Mouse (Mus musculus): ENCODE results near the gene Ccdc126.
"Not testable (repeated sequence)": the region's sequence is repeated elsewhere in the genome, so short reads cannot be mapped to it uniquely, and the experiment has no call there.

Ccdc126 gene

DNA sequence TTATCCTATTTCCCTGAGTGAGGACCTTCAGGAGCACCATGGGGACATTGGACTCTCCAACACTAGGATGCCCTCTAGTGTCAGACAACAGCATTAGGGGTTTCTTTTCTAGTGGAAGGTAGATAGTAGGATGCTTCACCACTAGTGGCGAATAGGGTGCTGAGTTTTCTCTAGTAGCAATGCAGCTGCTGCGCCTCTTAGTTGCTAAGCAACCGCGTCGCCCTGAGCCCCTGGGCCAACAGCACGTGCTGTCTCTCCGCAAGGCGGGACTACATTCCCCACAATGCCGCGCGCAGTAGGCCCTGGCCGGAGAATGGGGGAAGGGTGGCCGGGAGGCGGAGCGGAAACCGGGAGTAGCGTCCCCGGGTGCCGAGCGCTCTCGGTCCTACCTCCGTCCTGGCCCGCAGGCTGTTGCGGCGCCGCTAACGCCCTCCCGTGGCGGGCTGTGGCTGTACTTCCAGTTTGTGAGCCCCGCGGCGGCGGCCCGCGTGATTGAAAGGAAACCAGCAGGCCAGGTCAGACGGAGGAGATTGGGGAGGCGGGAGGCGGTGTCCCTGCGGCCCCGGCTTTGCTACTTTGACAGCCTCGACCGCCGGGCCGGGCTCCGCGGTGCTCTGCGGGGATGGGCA lies at the start of gene Ccdc126:
Gene Ccdc126, plus strand, starts transcription at position 309 of the 629 bp plus-strand sequence.
- peak; percentile 98 for DNase-seq (ENCODE audit: low spot score)

- DNase-seq (ENCODE audit: low spot score): no peak
Observed at GRCm38 (mm10) chr6:49269923-49270322, 49.2 kb upstream of the Ccdc126 start.

DNA sequence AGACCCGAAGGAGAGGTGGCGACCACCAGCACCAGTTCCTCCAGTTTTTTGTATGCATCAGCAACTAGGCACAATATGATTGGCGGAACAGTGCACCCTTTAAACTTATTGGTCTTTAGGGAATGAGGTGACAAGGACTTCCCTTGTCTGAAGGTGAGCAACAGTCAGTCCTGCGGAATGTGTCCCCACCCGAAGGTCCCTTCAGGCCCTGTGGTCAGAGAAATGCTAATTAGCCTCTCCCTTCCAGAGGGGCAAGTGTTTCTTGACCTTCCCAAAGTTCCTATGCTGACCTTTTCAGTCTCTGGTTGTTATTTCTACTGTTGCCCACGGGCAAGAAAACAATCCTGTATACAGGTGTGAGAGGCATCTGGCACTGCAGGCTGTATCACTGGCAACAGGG lies 47.3 kb upstream of the Ccdc126 start:
- DNase-seq (ENCODE audit: low spot score): no peak

- DNase-seq (ENCODE audit: low spot score): no peak
Observed at GRCm38 (mm10) chr6:49272863-49273262, 46.2 kb upstream of the Ccdc126 start.

GRCm38 (mm10) chr6:49273934-49274333 lies 45.1 kb upstream of the Ccdc126 start:
- no peak for DNase-seq (ENCODE audit: low spot score)

GRCm38 (mm10) chr6:49274416-49275091 lies 44.5 kb upstream of the Ccdc126 start:
- DNase-seq (ENCODE audit: low spot score): no peak

DNA sequence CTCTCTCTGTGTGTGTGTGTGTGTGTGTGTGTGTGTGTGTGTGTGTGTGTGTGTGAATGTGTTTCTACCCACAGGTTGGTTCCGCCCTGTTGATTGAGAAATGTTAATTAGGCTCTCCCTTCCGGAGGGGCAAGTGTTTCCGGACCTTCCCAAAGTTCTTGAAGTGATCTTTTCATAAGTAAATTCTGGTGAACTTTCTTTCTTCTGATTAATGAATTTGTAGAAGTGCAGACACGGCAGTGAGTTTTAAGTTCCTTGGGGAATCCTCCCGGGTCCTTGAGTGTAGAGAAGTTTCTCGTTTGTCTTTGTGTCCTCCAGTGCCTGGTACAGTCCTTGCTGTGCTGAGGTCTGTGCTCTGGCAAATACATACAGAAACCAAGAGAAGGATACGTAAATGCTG lies 43.8 kb upstream of the Ccdc126 start:
- DNase-seq (ENCODE audit: low spot score): no peak

- DNase-seq (ENCODE audit: low spot score): no peak
Observed at GRCm38 (mm10) chr6:49280942-49281341, 38.1 kb upstream of the Ccdc126 start.

DNA sequence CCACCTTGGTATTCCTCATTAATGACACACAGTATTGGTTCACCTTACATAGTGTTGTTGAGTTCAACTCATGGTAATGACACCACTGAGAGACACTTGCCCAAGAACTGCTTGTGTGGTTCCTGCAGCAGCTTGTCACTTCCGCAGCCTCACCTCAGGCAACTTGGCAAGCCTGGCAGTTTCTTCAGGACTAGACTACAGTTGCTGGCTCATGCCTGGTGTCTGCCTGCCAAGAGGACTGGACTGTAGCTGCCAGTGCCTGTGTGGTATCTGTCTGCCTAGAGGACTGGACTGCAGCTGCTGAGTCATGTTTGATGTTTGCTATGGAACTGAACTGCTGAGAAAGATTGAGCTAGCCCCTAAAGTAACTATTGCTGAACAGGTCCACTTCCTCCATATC lies 37.0 kb upstream of the Ccdc126 start:
- DNase-seq (ENCODE audit: low spot score): no peak

DNA sequence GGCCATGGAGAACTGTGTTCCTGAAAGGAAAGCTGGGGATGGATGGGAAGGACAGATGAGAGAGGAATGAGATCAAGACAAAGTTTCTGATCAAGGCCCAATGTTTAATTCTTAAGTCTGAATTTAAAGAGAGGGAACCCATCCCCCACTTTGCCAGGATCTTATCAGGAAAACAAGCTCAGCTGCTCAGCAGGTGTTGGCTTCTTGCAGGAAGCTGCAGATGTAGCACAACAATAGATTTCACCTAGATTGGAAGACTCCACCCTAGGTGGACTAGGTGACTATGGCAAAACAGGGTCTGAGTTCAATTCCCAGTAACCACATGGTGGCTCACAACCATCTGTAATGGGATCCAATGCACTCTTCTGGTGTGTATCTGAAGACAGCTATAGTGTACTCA lies 20.8 kb upstream of the Ccdc126 start:
- DNase-seq (ENCODE audit: low spot score): no peak

DNA sequence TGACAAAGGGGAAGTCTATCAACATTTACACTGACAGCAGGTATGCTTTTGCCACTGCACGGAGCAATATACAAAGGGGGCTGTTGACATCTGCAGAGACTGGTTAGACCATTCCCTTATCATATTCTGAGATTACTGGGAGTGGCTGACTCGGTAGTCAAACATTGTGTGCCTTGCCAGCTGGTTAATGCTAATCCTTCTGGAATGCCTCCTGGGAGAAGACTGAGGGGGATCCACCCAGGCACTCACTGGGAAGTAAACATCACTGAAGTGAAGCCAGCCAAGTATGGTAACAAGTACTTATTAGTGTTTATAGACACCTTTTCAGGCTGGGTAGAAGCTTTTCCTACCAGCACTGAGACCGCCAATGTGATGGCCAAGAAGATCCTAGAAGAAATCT lies 4.3 kb upstream of the Ccdc126 start:
- DNase-seq (ENCODE audit: low spot score): not testable (repeated sequence)

DNA sequence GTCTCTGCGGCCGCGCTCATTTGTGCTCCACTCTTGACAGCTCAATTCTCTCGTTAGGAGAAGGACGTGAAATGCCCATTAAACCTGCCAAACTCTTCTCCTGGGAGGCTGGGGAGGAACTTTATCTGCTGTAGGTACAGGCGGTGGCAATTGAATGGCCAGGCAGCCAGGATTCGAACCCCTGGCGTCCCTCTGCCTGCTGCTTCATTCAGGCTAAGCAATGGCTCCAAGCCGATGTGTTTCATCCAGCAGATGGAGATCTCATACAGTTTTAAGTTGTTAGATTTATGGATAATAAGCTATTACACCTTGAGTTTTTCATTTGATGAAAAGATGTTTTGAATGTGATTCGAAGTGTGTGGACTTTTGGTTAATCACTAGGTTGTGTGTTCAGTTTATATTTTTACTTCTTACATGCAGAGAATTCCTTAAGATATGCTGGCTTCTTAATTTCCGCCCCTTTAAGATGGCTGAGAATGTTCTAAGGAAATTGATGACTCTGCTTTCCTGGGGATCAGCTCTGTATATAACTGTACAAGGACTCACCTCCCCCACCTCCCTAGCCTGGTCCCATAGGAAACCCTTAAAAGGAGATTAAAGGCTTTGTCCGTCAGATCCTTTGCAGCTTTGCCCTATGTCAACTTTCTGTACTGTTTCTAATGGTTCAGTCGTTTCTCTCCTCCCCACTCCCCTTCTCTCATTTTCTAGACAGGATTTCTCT lies 681 bp downstream of the Ccdc126 start:
- peak; percentile 19 for DNase-seq (ENCODE audit: low spot score)

DNA sequence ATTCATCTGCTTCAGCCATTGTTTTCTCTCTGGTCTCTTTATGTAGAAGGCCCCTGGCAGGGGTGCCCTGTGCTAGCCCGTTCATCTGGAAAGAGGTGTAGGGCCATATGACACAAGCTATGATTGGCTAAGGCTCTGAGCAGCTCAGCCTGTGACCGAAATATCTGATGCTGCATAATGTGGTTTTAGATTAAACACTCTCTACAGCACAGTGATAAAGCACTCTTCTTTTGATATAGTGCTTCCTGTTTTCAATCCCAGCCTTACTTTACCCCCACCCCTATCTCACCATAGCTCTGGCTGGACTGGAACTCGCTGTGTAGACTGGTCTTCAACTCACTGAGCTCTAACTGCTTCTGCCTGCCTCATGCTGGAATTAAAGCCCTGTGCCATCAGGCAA lies 2.3 kb downstream of the Ccdc126 start:
- no peak for DNase-seq (ENCODE audit: low spot score)

DNA sequence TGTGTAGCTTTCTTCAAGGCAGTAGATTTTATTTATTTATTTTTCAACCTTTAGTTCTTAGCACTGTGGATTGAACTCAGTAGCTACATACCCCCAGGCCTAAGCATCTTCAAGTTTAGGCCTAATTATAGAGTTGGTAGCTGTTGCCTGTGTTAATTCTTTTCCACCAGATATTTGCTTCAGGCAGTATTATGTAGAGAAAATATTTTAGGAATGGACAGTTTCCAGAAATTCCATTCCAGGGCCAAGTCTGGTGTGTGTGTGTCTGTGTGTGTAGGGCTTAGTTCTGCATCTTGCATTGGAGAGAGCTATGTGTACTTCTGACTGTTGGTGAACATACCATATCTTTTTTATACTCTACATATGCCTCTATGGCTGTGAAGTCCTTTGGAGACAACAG lies 3.0 kb downstream of the Ccdc126 start:
- DNase-seq (ENCODE audit: low spot score): no peak

- DNase-seq (ENCODE audit: low spot score): no peak
Observed at GRCm38 (mm10) chr6:49322986-49323385, 3.9 kb downstream of the Ccdc126 start.

DNA sequence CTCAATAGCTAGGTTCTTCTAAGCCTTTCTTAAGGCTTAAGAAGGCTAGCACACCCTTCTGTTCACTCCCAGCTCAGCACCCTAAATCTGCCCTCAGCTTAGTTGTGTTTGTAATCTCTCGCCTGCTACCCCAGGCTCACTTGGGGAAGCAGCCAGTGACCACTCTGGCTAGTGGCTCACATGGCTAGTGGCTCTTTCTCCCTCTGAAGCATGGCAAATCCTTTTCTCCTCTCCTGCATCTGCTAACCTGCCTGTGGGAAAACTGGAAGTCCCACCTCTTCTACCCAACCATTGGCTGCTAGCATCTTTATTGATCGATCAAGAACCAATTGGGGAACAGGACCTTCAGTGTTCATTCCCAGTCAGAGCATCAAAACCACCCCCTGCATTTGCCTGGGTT lies 5.5 kb downstream of the Ccdc126 start:
- no peak for DNase-seq (ENCODE audit: low spot score)

GRCm38 (mm10) chr6:49325294-49325693 lies 6.2 kb downstream of the Ccdc126 start:
- no peak for DNase-seq (ENCODE audit: low spot score)

- DNase-seq (ENCODE audit: low spot score): no peak
Observed at GRCm38 (mm10) chr6:49326846-49327245, 7.8 kb downstream of the Ccdc126 start.

DNA sequence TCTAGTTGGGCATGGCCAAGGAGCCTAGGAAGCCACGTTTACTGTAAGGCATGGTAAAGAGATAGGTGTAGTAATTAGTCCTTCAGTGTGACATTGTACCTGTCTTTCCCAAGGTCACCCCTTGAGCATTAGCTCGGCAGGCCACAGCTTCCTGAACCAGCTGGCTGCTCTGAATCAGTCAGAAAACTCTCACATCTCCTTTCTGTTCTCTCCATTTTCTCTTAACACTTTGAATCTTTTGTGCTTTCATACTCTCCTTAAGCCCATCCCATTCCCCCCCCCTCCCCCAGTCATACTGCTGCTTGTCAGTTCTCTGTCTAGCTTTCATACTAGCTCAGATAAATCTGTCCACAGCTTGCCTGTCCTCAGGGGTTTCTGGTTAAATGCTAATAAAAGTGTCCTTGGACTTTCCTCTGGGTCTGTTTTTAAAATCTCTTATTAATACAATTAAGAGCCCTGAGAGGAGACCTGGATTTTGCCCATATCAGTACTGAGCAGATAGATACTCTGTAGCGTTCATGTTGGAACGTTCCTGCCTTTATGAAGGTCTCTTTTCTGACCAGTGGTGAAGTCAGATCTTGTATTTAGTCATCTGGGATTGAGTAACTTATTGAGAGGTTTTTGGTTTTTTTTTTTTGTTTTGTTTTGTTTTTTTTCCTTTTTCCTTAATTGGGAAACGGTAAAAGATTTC lies 12.4 kb downstream of the Ccdc126 start:
- no peak for DNase-seq (ENCODE audit: low spot score)

GRCm38 (mm10) chr6:49332060-49332370 lies 12.9 kb downstream of the Ccdc126 start:
- no peak for DNase-seq (ENCODE audit: low spot score)

DNA sequence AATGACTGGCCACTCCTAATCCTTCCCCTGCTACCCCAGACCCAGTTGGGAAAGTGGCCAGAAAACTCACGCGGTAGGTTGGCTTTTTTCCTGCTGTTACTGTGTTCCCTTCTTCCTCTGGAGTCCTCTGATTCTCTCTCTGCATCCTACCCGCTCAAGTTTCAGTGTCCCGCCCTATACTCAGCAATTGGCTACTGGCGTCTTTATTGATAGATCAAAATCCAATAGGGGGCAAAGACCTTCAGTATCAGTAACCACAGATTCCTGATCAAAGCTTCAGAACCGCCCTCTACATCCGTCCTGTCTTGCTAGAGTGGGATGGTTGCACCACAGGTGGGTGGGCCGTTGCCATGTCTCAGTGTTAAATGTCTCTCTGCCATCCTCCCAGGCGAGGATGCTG lies 19.5 kb downstream of the Ccdc126 start:
- no peak for DNase-seq (ENCODE audit: low spot score)

- DNase-seq (ENCODE audit: low spot score): no peak
Observed at GRCm38 (mm10) chr6:49339145-49339544, 20.1 kb downstream of the Ccdc126 start.

Measured in retina, embryonic 14.5 days (tissue).